Mouse (Mus musculus): ENCODE measurements around the gene Gm48552. TPM values are rescaled to one million over a fixed set of nuclear protein-coding genes. Genes with fewer than 3 reads are reported as not detected.

Gm48552 gene
- polyA plus RNA-seq, 1 experiment from 2014 or later = 1.5 TPM

DNA sequence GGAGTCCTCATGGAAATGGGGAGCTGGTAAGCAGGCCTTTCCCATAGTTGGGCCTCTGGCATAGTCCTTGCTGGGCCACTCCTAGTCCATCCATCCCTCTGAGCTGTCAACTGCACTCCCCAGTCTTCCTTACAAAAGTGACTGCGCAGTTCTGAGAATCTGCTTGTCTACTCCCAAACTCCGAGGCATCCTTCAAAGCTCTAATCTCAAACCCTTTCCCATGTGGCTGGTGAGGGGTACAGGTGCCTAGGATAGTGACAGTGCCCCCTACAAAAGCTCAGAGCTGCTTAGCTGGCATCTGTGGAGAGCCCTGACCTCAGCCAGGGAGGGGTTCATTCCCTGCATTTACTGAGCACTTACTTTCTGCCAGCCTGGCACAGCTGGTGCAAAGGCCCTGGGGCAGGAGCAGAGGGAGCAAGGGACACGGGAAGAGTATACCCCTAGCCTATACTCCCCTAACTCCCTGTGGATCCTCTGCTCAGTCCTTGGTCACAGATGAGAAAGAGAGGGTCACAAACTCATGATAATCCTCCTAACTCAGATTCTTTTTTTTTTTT, 33.9 kb downstream of the Gm48552 start:
- DNase-seq (ENCODE audit: low spot score) = no peak
- H3K27me3 ChIP-seq (ENCODE audit: low read depth, poor library complexity, severe bottlenecking) = peaks cover 75% of the 10 kb centered on the region
- H3K9me3 ChIP-seq (replicated peaks) = no peaks in the 10 kb centered on the region
- H3K36me3 ChIP-seq = peaks cover 8% of the 10 kb centered on the region; the same call in 1 of the 2 replicates
- H3K4me1 ChIP-seq = peaks cover 59% of the 10 kb centered on the region
- H3K4me3 ChIP-seq = no peak overlapping the region
- H3K27ac ChIP-seq = no peak overlapping the region
- 81% methylated on average over 3 of the region's 3 CpGs for WGBS

- WGBS = 59% methylated on average over 4 of the region's 4 CpGs
- Histone ChIP-seq H3K4me1 (peaks cover 50% of the 10 kb centered on the region), H3K27ac (peak overlapping the region; percentile 33)
Measured at GRCm38 (mm10) chr10:81423476-81424245, 34.9 kb downstream of the Gm48552 start.

GRCm38 (mm10) chr10:81424246-81425051, 35.6 kb downstream of the Gm48552 start:
- DNase-seq (ENCODE audit: low spot score) = peak; percentile 47
- Histone ChIP-seq H3K4me1 (peaks cover 47% of the 10 kb centered on the region), H3K27ac (peak overlapping the region; percentile 33), H3K36me3 (peaks cover 8% of the 10 kb centered on the region; the same call in 1 of the 2 replicates), H3K4me3 (peak overlapping the region; percentile 19; the same call in 1 of the 2 replicates), H3K27me3 (ENCODE audit: low read depth, poor library complexity, severe bottlenecking) (peaks cover 92% of the 10 kb centered on the region), H3K9me3 (replicated peaks) (no peaks in the 10 kb centered on the region)
- 5% methylated on average over 25 of the region's 25 CpGs for WGBS

More at GRCm38 (mm10) chr10:81423476-81424245, 34.9 kb downstream of the Gm48552 start:
- Histone ChIP-seq H3K36me3 (peaks cover 8% of the 10 kb centered on the region; the same call in 1 of the 2 replicates), H3K9me3 (replicated peaks) (no peaks in the 10 kb centered on the region), H3K4me3 (0 out of 2 replicates have a peak overlapping the region, but pooled peaks have one; percentile 19), H3K27me3 (ENCODE audit: low read depth, poor library complexity, severe bottlenecking) (peaks cover 84% of the 10 kb centered on the region)
- peak; percentile 29 for DNase-seq (ENCODE audit: low spot score)

- peaks cover 3% of the 10 kb centered on the region; the same call in 1 of the 2 replicates for H3K36me3 ChIP-seq
- peaks cover 46% of the 10 kb centered on the region for H3K4me1 ChIP-seq
- peak overlapping the region; percentile 33; the same call in 1 of the 2 replicates for H3K27ac ChIP-seq
- H3K4me3 ChIP-seq = peak overlapping the region; percentile 19; the same call in 1 of the 2 replicates
- WGBS = 26% methylated on average over 10 of the region's 10 CpGs
- H3K9me3 ChIP-seq (replicated peaks) = no peaks in the 10 kb centered on the region
- DNase-seq (ENCODE audit: low spot score) = peak; percentile 38
- peaks cover 87% of the 10 kb centered on the region for H3K27me3 ChIP-seq (ENCODE audit: low read depth, poor library complexity, severe bottlenecking)
Measured at GRCm38 (mm10) chr10:81425236-81425850, 36.5 kb downstream of the Gm48552 start.

- no peaks in the 10 kb centered on the region for H3K36me3 ChIP-seq
- peaks cover 52% of the 10 kb centered on the region for H3K4me1 ChIP-seq
- no peaks in the 10 kb centered on the region for H3K9me3 ChIP-seq (replicated peaks)
- peaks cover 83% of the 10 kb centered on the region for H3K27me3 ChIP-seq (ENCODE audit: low read depth, poor library complexity, severe bottlenecking)
- H3K27ac ChIP-seq = peak overlapping the region; percentile 66
- H3K4me3 ChIP-seq = peak overlapping the region; percentile 49
- 1% methylated on average over 22 of the region's 33 CpGs for WGBS
- DNase-seq (ENCODE audit: low spot score) = peak; percentile 38
Measured at GRCm38 (mm10) chr10:81426081-81426671, 37.4 kb downstream of the Gm48552 start.

DNA sequence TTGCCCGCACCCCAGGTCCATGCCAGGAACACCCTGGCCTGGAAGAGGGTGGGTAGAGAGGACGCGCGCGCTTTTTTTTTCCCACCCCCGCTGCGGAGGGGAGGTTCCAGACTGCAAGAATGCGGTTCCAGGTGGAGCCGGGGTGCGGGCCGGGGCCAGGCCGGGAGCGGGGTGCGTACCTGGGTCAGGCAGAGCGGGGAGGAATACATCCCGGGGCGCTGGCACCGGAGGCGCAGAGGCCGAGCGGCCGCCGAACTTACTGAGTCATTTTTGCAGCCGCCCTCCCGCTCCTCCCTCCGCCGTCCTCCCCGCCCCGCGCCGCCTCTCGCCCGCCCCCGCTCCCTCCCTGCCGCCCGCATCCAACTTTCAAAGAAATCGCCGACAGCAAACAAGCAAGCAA, 38.1 kb downstream of the Gm48552 start:
- peak overlapping the region; percentile 49 for H3K4me3 ChIP-seq
- H3K27ac ChIP-seq = peak overlapping the region; percentile 66
- DNase-seq (ENCODE audit: low spot score) = peak; percentile 55
- H3K27me3 ChIP-seq (ENCODE audit: low read depth, poor library complexity, severe bottlenecking) = peaks cover 84% of the 10 kb centered on the region
- peaks cover 59% of the 10 kb centered on the region for H3K4me1 ChIP-seq
- H3K9me3 ChIP-seq (replicated peaks) = no peaks in the 10 kb centered on the region
- 3% methylated on average over 38 of the region's 38 CpGs for WGBS
- no peaks in the 10 kb centered on the region for H3K36me3 ChIP-seq

GRCm38 (mm10) chr10:81427327-81427726, 38.5 kb downstream of the Gm48552 start:
- WGBS = 27% methylated on average over 3 of the region's 3 CpGs
- Histone ChIP-seq H3K9me3 (replicated peaks) (no peaks in the 10 kb centered on the region), H3K36me3 (no peaks in the 10 kb centered on the region), H3K4me3 (peak overlapping the region; percentile 49), H3K27ac (peak overlapping the region; percentile 66; the same call in 1 of the 2 replicates), H3K27me3 (ENCODE audit: low read depth, poor library complexity, severe bottlenecking) (peaks cover 84% of the 10 kb centered on the region), H3K4me1 (peaks cover 59% of the 10 kb centered on the region)
- DNase-seq (ENCODE audit: low spot score) = peak; percentile 33

- no peak overlapping the region for H3K27ac ChIP-seq
- 74% methylated on average over 8 of the region's 8 CpGs for WGBS
- DNase-seq (ENCODE audit: low spot score) = peak; percentile 32
- H3K36me3 ChIP-seq = no peaks in the 10 kb centered on the region
- no peaks in the 10 kb centered on the region for H3K9me3 ChIP-seq (replicated peaks)
- peaks cover 60% of the 10 kb centered on the region for H3K4me1 ChIP-seq
- no peak overlapping the region for H3K4me3 ChIP-seq
- H3K27me3 ChIP-seq (ENCODE audit: low read depth, poor library complexity, severe bottlenecking) = peaks cover 84% of the 10 kb centered on the region
Measured at GRCm38 (mm10) chr10:81427804-81428506, 39.1 kb downstream of the Gm48552 start.

DNA sequence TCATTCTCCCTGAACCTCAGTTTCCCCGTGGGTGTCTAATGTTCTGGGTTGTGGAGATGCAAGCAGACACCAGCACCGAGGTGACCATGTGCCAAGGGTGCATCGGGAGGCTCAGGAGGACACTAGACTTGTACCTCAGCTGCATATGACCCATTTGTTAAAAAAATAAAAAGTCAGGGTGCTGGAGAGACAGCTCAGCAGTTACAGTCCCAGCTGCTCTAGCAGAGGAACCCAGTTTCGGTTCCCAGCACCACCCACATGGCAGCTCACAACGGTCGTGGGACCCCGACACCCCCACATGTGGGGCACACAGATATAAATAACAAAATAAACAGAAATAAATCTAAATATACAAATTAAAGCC, 39.7 kb downstream of the Gm48552 start:
- peaks cover 87% of the 10 kb centered on the region for H3K27me3 ChIP-seq (ENCODE audit: low read depth, poor library complexity, severe bottlenecking)
- WGBS = 91% methylated on average over 7 of the region's 7 CpGs

DNA sequence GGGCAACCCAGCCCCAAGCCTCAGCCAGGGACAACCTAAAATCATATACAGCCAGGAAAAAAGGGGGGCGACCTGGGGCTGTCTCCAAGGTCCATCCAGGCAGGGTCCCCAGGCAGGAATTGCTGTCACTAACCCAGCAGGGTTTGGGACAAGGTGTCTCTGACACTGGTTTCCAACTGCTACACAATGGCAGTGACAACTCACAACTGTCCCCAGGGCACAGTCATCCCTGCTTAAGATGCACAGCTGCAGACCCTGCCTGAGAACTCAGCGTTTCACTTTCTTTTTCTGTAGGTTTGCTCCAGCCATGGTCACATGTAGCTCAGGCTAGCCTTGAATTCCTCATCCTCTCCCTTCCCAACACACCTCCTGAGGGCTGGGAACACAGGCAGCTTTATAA, 40.3 kb downstream of the Gm48552 start:
- Histone ChIP-seq H3K9me3 (replicated peaks) (no peaks in the 10 kb centered on the region), H3K27ac (no peak overlapping the region), H3K36me3 (no peaks in the 10 kb centered on the region), H3K4me1 (peaks cover 70% of the 10 kb centered on the region), H3K27me3 (ENCODE audit: low read depth, poor library complexity, severe bottlenecking) (peaks cover 87% of the 10 kb centered on the region), H3K4me3 (peak overlapping the region; percentile 85)
- DNase-seq (ENCODE audit: low spot score) = no peak
- WGBS = 22% methylated on average over 2 of the region's 2 CpGs

More for the DNA sequence above, 39.7 kb downstream of the Gm48552 start:
- Histone ChIP-seq H3K9me3 (replicated peaks) (no peaks in the 10 kb centered on the region), H3K36me3 (no peaks in the 10 kb centered on the region), H3K4me3 (no peak overlapping the region), H3K4me1 (peaks cover 65% of the 10 kb centered on the region), H3K27ac (no peak overlapping the region)
- DNase-seq (ENCODE audit: low spot score) = no peak

DNA sequence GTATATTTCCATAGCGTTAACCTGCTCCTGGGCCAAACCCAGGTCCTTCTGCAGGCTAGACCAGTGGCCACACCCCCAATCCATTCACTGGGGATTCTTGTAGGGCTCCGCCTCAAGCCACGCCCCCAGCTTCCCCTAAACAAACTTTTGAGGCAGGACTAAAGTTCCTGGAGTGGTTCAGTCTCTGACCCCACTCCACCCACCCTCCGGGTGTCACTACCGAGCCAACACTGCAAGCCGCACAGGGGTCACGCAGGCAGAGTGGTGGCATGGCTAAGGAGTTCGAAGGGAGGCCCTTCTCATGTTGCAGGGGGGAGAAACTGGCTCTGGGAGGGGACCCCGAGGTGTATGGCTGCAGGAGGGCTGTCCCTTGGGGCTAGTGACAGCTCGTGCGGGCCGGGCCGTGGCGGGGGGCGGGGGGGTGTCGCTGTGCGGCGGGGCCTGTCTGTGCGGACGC, 40.8 kb downstream of the Gm48552 start:
- Histone ChIP-seq H3K4me1 (peaks cover 70% of the 10 kb centered on the region), H3K27me3 (ENCODE audit: low read depth, poor library complexity, severe bottlenecking) (peaks cover 85% of the 10 kb centered on the region), H3K4me3 (peak overlapping the region; percentile 85), H3K36me3 (no peaks in the 10 kb centered on the region), H3K27ac (peak overlapping the region; percentile 93), H3K9me3 (replicated peaks) (no peaks in the 10 kb centered on the region)
- DNase-seq (ENCODE audit: low spot score) = peak; percentile 77
- WGBS = under 1% methylated on average over 19 of the region's 20 CpGs

All from limb, embryonic 10.5 days (tissue).